Mouse (Mus musculus) MEL (cell line): ENCODE measurements at regions not wholly inside any gene's neighbourhood (a gene's known extent, or its start where the extent isn't known, plus 50 kb on each side); places are given as distances from the start of the nearest gene placed in this dataset.

ENCODE experiments used
- DNase-seq: peaks from one replicate; pipeline ENCODE4 v3.0.0; 2011; ENCODE audit warnings: low read depth, low spot score
- H3K27ac ChIP-seq: 2 replicates; pipeline ENCODE4 v1.5.1; 2012; ENCODE audit warnings: low read depth, mild to moderate bottlenecking, control low read depth, low read length, moderate library complexity; ENCODE audit not compliant: control insufficient read depth
- H3K27me3 ChIP-seq, 2 experiments: fragments of 150-350 bp in 1 of 2; sonication (generic) in 1 of 2; 2 replicates each; pipeline ENCODE4 v1.6.1; 2012; ENCODE audit warnings: low read length in 2 of 2, mild to moderate bottlenecking in 2 of 2, improper control_type of control experiment in 1 of 2, moderate library complexity in 1 of 2; ENCODE audit not compliant: insufficient read depth in 2 of 2, control insufficient read depth in 1 of 2
- H3K36me3 ChIP-seq, 2 experiments: 2 replicates each; pipeline ENCODE4 v1.6.1; 2012 to 2014; ENCODE audit warnings: low read length in 2 of 2, improper control_type of control experiment in 1 of 2, inconsistent platforms in 1 of 2, mild to moderate bottlenecking in 1 of 2; ENCODE audit not compliant: insufficient read depth in 2 of 2, control insufficient read depth in 1 of 2
- H3K4me1 ChIP-seq, 2 experiments: fragments of 150-350 bp in 1 of 2; sonication (generic) in 1 of 2; 2 replicates each; pipeline ENCODE4 v1.6.1; 2012; ENCODE audit warnings: low read length in 2 of 2, improper control_type of control experiment in 1 of 2, mild to moderate bottlenecking in 1 of 2; ENCODE audit not compliant: insufficient read depth in 2 of 2, control insufficient read depth in 1 of 2
- H3K4me3 ChIP-seq, 2 experiments: fragments of 150-350 bp in 1 of 2; sonication (generic) in 1 of 2; 2 replicates each; pipeline ENCODE4 v1.5.1; 2012; ENCODE audit warnings: low read depth in 2 of 2, low read length in 2 of 2, mild to moderate bottlenecking in 2 of 2, moderate library complexity in 2 of 2, control low read depth in 1 of 2, improper control_type of control experiment in 1 of 2; ENCODE audit not compliant: control insufficient read depth in 1 of 2, insufficient read depth in 1 of 2
- H3K79me2 ChIP-seq: 2 replicates; pipeline ENCODE4 v1.6.1; 2012; ENCODE audit warnings: mild to moderate bottlenecking, low read length, moderate library complexity; ENCODE audit not compliant: control insufficient read depth, poor library complexity, insufficient read depth
- H3K9ac ChIP-seq: 2 replicates; pipeline ENCODE4 v1.6.1; 2012; ENCODE audit warnings: low read depth, mild to moderate bottlenecking, control low read depth, low read length, moderate library complexity; ENCODE audit not compliant: control insufficient read depth, poor library complexity, severe bottlenecking
- H3K9me3 ChIP-seq: fragments of 150-350 bp; sonication (generic); replicated peaks from 2 replicates; pipeline ENCODE4 v1.6.1; 2012; ENCODE audit warnings: mild to moderate bottlenecking, low read length, improper control_type of control experiment, moderate library complexity; ENCODE audit not compliant: insufficient read depth
- CHD1 ChIP-seq: IDR thresholded peaks from 2 replicates; pipeline ENCODE4 v1.6.1; 2012; ENCODE audit warnings: low read depth, mild to moderate bottlenecking, inconsistent platforms, low read length, improper control_type of control experiment
- GATA1 ChIP-seq: IDR thresholded peaks from 2 replicates; pipeline ENCODE4 v1.6.1; 2011; ENCODE audit warnings: low read depth, low read length, improper control_type of control experiment
- JUND ChIP-seq: IDR thresholded peaks from 2 replicates; pipeline ENCODE4 v1.6.1; 2011; ENCODE audit warnings: low read depth, mild to moderate bottlenecking, improper control_type of control experiment, low read length
- MAFK ChIP-seq: IDR thresholded peaks from 2 replicates; pipeline ENCODE4 v1.6.1; 2011; ENCODE audit warnings: low read depth, mild to moderate bottlenecking, low read length, improper control_type of control experiment, borderline replicate concordance
- MAX ChIP-seq: IDR thresholded peaks from 2 replicates; pipeline ENCODE4 v1.6.1; 2011; ENCODE audit warnings: low read length, improper control_type of control experiment
- MXI1 ChIP-seq: IDR thresholded peaks from 2 replicates; pipeline ENCODE4 v1.6.1; 2011; ENCODE audit warnings: mild to moderate bottlenecking, low read depth, low read length, improper control_type of control experiment
- MYB ChIP-seq: IDR thresholded peaks from 2 replicates; pipeline ENCODE4 v1.6.1; 2011; ENCODE audit warnings: mild to moderate bottlenecking, low read depth, low read length, improper control_type of control experiment
- MYC ChIP-seq: IDR thresholded peaks from 2 replicates; pipeline ENCODE4 v1.6.1; 2011; ENCODE audit warnings: low read depth, mild to moderate bottlenecking, low read length, improper control_type of control experiment, moderate library complexity
- NELFE ChIP-seq: IDR thresholded peaks from 2 replicates; pipeline ENCODE4 v1.6.1; 2011; ENCODE audit warnings: low read depth, low read length, improper control_type of control experiment
- NRF1 ChIP-seq: IDR thresholded peaks from 2 replicates; pipeline ENCODE4 v1.6.1; 2014; ENCODE audit warnings: low read depth, mild to moderate bottlenecking, inconsistent platforms, low read length, improper control_type of control experiment, moderate library complexity; ENCODE audit not compliant: poor library complexity, insufficient read depth, severe bottlenecking
- POLR2A ChIP-seq, 2 experiments: IDR thresholded peaks; 2 replicates each; pipeline ENCODE4 v1.6.1; 2011 to 2012; ENCODE audit warnings: low read length in 2 of 2, mild to moderate bottlenecking in 2 of 2, control low read depth in 1 of 2, improper control_type of control experiment in 1 of 2, low read depth in 1 of 2, moderate library complexity in 1 of 2; ENCODE audit not compliant: control insufficient read depth in 1 of 2, insufficient read depth in 1 of 2, poor library complexity in 1 of 2
- POLR2AphosphoS5 ChIP-seq: IDR thresholded peaks from 2 replicates; pipeline ENCODE4 v1.6.1; 2012; ENCODE audit warnings: low read depth, borderline replicate concordance, mild to moderate bottlenecking, inconsistent platforms, low read length, moderate library complexity, mixed read lengths
- RAD21 ChIP-seq: IDR thresholded peaks from 2 replicates; pipeline ENCODE4 v1.6.1; 2011; ENCODE audit warnings: mild to moderate bottlenecking, low read depth, low read length, improper control_type of control experiment
- SIN3A ChIP-seq: IDR thresholded peaks from 2 replicates; pipeline ENCODE4 v1.6.1; 2012; ENCODE audit warnings: low read length, improper control_type of control experiment, inconsistent platforms
- SMC3 ChIP-seq: IDR thresholded peaks from 2 replicates; pipeline ENCODE4 v1.6.1; 2011; ENCODE audit warnings: low read depth, low read length, improper control_type of control experiment
- TAL1 ChIP-seq: IDR thresholded peaks from 2 replicates; pipeline ENCODE4 v1.6.1; 2012; ENCODE audit warnings: mild to moderate bottlenecking, inconsistent platforms, low read length, moderate library complexity, mixed read lengths
- TBP ChIP-seq: IDR thresholded peaks from 2 replicates; pipeline ENCODE4 v1.8.0; 2011; ENCODE audit warnings: low read depth, low read length, improper control_type of control experiment
- ZC3H11A ChIP-seq: IDR thresholded peaks from 2 replicates; pipeline ENCODE4 v1.6.1; 2012; ENCODE audit warnings: low read depth, mild to moderate bottlenecking, inconsistent platforms, low read length, improper control_type of control experiment
- ZKSCAN1 ChIP-seq: IDR thresholded peaks from 2 replicates; pipeline ENCODE4 v1.6.1; 2012; ENCODE audit warnings: low read depth, mild to moderate bottlenecking, inconsistent platforms, low read length, improper control_type of control experiment, moderate library complexity
- ZMIZ1 ChIP-seq: IDR thresholded peaks from 2 replicates; pipeline ENCODE4 v1.6.1; 2012; ENCODE audit warnings: low read depth, mild to moderate bottlenecking, inconsistent platforms, low read length, improper control_type of control experiment, moderate library complexity
- ZNF384 ChIP-seq: IDR thresholded peaks from 2 replicates; pipeline ENCODE4 v1.6.1; 2012; ENCODE audit warnings: low read depth, mild to moderate bottlenecking, inconsistent platforms, low read length, improper control_type of control experiment

GRCm38 (mm10) chr3:39309487-39309886 lies 422.7 kb downstream of the Fat4 start:
- DNase-seq = no peak
- Histone ChIP-seq H3K9ac (no peak overlapping the region), H3K79me2 (no peaks in the 10 kb centered on the region), H3K36me3 (no peaks in the 10 kb centered on the region), H3K27ac (no peak overlapping the region), H3K4me3 (no peak overlapping the region), H3K9me3 (no peaks in the 10 kb centered on the region), H3K27me3 (no peaks in the 10 kb centered on the region), H3K4me1 (no peaks in the 10 kb centered on the region)
- TF ChIP-seq CHD1 (no peak), TBP (no peak), MYC (no peak), NELFE (no peak)

GRCm38 (mm10) chr3:39313563-39313962 lies 426.8 kb downstream of the Fat4 start:
- H3K79me2 ChIP-seq = no peaks in the 10 kb centered on the region
- no peak overlapping the region for H3K9ac ChIP-seq
- no peaks in the 10 kb centered on the region for H3K4me1 ChIP-seq
- H3K36me3 ChIP-seq = no peaks in the 10 kb centered on the region
- H3K27me3 ChIP-seq = no peaks in the 10 kb centered on the region
- TF ChIP-seq ZNF384 (no peak), MXI1 (no peak), POLR2A (IDR thresholded peaks at IDR 0.05; ENCODE audit: control insufficient read depth in 1 of 2, insufficient read depth in 1 of 2, low read depth in 1 of 2, low read length in 2 of 2, poor library complexity in 1 of 2) (no peak), ZC3H11A (no peak), MYC (no peak), SMC3 (no peak), GATA1 (no peak), SIN3A (no peak), MAFK (no peak), NRF1 (no peak), POLR2AphosphoS5 (no peak), ZMIZ1 (no peak), ZKSCAN1 (no peak), JUND (no peak), TAL1 (no peak), MYB (no peak), MAX (no peak), RAD21 (no peak)
- DNase-seq = no peak
- no peak overlapping the region for H3K4me3 ChIP-seq
- no peaks in the 10 kb centered on the region for H3K9me3 ChIP-seq
- H3K27ac ChIP-seq = no peak overlapping the region
